Mouse (Mus musculus): ENCODE results near the gene Ush1g.

- TF ChIP-seq CTCF (IDR thresholded peaks at IDR 0.05; ENCODE audit: low read depth), result no peak
- TF ChIP-seq EP300 (IDR thresholded peaks at IDR 0.05; ENCODE audit: low read depth), result no peak
Observed at GRCm38 (mm10) chr11:115269330-115270066, 52.3 kb downstream of the Ush1g start.

Data from liver, postnatal 0 days (tissue).